Mouse (Mus musculus): ENCODE measurements around the gene Sgk1. TPM values are rescaled to one million over a fixed set of nuclear protein-coding genes. Genes with fewer than 3 reads are reported as not detected.

The Sgk1 gene
- polyA plus RNA-seq, 1 experiment from 2014 or later, result 30.9 TPM

DNA sequence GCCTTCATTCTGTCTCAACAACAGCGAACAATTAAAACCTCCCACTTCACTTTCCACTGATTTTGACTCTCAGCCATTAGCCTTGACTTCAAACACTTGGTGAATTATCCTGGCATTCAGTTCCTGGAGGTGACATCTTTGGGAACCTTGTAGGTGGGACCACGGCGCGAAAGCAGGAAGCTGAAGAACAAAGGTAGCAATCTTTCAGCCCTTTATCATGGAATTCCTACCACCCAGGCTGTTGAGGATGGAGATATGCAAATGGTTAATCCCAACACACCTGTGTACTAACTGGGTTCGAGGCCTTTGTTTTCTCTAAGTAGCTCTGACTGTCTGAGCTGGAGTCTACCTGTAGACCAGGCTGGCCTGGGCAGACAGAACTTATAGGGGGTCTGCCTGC is 106.5 kb downstream of the Sgk1 start:
- Histone ChIP-seq H3K4me2 (no peak overlapping the region), H3K36me3 (no peaks in the 10 kb centered on the region), H3K4me3 (no peak overlapping the region), H3K9ac (no peak overlapping the region), H3K9me3 (no peaks in the 10 kb centered on the region), H3K4me1 (replicated peaks) (peaks cover 25% of the 10 kb centered on the region), H3K27ac (replicated peaks) (no peak overlapping the region), H3K27me3 (peaks cover 20% of the 10 kb centered on the region)
- ATAC-seq (ENCODE audit: low read depth), result no peak
- WGBS, result 77% methylated on average over 5 of the region's 5 CpGs

DNA sequence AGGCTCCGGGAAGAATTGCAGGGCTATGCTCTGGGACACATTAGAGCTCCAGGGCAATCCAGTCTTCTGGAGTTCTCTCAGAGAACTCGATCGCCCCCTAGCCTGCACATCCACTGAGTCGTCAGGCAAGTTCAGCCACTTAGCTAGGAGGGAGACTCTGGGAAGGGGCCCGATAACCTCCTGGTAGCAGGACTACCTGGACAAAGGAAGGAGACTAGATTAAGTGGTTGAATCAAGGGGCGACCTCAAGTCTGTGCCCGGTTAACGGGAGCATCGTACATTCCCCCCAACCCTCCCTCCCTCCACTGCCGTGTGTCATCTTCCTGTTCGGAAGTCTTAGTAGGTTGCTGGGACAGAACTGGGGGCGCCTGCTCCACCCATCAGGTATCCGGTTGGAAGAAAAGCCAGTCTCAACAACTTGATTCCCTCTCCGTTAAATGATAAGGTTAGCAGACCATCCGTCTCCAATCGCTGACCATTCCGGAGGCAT is 109.4 kb downstream of the Sgk1 start:
- WGBS, result 26% methylated on average over 17 of the region's 17 CpGs
- Histone ChIP-seq H3K27ac (replicated peaks) (no peak overlapping the region), H3K9ac (no peak overlapping the region), H3K27me3 (peaks cover 20% of the 10 kb centered on the region), H3K4me2 (peak overlapping the region; percentile 97), H3K36me3 (peaks cover 5% of the 10 kb centered on the region), H3K4me1 (replicated peaks) (peaks cover 35% of the 10 kb centered on the region), H3K9me3 (no peaks in the 10 kb centered on the region), H3K4me3 (peak overlapping the region; percentile 13)
- ATAC-seq (ENCODE audit: low read depth), result no peak

DNA sequence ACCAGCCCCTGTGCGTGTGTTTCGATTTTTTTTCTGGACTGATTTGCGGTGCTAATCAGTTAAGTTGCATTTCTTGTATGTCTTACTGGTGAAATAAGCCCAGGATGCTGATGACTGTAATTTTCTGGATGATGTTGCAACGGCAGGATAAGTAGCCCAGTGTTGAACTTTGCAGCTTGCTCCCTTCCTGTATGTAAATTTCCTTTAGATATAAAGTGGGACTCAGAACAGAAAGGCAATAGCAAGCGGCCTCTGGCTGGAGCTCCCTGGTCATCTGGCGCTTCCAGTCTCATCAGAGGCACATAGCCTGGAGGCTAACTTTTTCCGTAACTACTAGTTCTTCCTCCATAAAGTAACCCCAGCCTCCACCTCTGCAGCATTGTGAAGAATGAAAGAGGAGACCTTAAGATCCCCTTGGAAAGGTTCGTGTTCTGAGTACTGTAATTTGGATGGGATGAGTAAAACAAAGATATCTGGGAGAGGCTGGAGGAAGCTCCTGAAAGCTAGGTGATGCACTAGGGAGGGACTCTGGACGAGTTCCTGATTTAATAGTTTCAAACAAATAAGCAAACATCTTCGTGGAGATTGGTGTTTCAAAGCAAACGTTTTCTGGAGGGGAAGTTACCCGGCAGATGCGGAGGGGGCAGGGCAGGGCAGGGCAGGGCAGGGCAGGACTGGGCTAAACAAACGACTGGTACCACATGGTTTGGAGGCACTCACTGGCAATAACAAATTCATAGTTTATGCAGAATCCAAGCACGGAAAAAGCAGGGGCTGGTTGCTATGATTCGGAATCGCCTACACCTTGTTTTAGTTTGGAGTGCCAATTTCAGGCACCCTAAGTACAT is 110.2 kb downstream of the Sgk1 start:
- H3K27me3 ChIP-seq, result peaks cover 20% of the 10 kb centered on the region
- H3K27ac ChIP-seq (replicated peaks), result no peak overlapping the region

DNA sequence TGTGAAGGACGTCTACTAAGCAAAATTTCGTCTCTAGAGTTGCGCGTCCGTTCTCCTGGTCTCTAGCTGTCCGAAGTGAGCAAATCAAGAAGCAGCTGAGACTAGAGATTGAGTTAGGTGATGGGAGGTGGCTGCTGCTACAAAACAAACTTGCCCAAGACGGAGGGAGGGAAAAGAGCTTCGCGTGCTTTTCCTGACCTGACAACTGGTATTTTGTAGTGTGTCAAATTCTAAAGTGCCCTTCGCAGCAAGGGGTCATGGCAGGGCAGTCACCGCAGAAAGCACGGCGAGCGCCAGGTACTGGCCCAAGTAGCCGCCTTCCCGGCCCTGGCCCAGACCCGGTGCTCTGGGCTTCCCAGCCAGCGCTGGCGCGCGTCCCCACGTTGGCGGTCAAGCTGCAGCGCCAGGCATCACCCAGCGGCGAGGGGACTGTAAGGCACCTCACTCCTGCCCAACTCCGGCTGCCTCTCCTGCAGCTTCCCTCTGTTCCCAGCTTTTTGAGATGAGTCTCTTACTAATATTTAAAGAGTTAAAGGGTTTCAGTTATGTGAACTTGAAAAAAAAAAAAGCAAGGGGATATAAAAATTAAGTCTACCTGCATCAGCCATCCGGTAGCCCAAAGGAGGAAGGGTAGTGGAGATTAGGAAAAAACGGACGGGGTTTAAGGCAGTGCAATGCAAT is 111.0 kb downstream of the Sgk1 start:
- peak overlapping the region; percentile 55 for H3K9ac ChIP-seq
- peaks cover 21% of the 10 kb centered on the region for H3K36me3 ChIP-seq
- H3K9me3 ChIP-seq, result no peaks in the 10 kb centered on the region
- peaks cover 35% of the 10 kb centered on the region for H3K4me1 ChIP-seq (replicated peaks)
- peak overlapping the region; percentile 72 for H3K4me3 ChIP-seq
- no peak overlapping the region for H3K27ac ChIP-seq (replicated peaks)
- WGBS, result 2% methylated on average over 30 of the region's 30 CpGs
- ATAC-seq (ENCODE audit: low read depth), result 0 out of 2 replicates have a peak, but pooled peaks have one; percentile 29
- H3K27me3 ChIP-seq, result peaks cover 20% of the 10 kb centered on the region
- peak overlapping the region; percentile 97 for H3K4me2 ChIP-seq

More for the DNA sequence above, 110.2 kb downstream of the Sgk1 start:
- no peak for ATAC-seq (ENCODE audit: low read depth)
- WGBS, result 18% methylated on average over 17 of the region's 17 CpGs
- peaks cover 35% of the 10 kb centered on the region for H3K4me1 ChIP-seq (replicated peaks)
- H3K9me3 ChIP-seq, result no peaks in the 10 kb centered on the region
- peak overlapping the region; percentile 97 for H3K4me2 ChIP-seq
- H3K9ac ChIP-seq, result no peak overlapping the region
- H3K4me3 ChIP-seq, result peak overlapping the region; percentile 72
- peaks cover 13% of the 10 kb centered on the region for H3K36me3 ChIP-seq

DNA sequence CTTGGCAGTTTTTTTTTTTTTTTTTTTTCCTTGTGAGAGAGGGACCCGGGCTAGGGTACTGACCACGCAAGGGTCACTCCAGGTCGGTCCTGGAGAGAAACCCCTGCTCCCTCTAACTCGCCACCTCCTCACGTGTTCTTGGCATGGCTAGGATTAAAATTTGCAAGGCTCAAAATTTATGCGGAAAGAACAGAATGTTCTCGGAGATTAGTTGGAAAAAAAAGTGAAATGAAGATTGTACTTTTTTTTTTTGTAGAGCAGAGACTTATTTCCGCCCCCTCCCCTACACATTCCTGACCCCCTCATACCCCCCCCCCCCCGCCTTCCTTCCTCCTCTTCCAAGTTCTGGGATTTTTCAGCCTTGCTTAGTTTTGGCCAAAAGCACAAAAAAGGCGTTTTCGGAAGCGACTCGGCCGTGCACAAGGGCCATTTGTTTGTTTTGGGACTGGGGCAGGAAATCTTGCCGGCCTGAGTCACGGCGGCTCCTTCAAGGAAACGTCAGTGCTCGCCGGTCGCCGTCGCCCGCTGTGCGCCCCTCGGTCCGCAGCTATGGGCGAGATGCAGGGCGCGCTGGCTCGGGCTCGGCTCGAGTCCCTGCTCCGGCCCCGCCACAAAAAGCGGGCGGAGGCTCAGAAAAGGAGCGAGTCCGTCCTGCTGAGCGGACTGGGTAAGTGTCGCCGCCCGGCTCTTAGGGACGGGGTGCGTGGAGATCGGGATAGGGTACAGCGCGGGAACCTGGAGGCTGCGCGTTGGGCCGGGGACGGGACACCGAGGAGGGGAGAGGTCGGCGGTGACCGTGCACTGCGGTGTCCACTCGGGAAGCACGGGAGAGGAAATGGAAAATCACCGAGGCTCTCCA is 111.8 kb downstream of the Sgk1 start:
- Histone ChIP-seq H3K27me3 (peaks cover 20% of the 10 kb centered on the region), H3K9ac (peak overlapping the region; percentile 83), H3K4me3 (peak overlapping the region; percentile 72), H3K36me3 (peaks cover 28% of the 10 kb centered on the region), H3K4me2 (peak overlapping the region; percentile 97), H3K9me3 (no peaks in the 10 kb centered on the region), H3K4me1 (replicated peaks) (peaks cover 35% of the 10 kb centered on the region), H3K27ac (replicated peaks) (peak overlapping the region; percentile 81)
- WGBS, result under 1% methylated on average over 56 of the region's 60 CpGs
- ATAC-seq (ENCODE audit: low read depth), result peak; percentile 79

GRCm38 (mm10) chr10:21994431-21994914 is 112.5 kb downstream of the Sgk1 start:
- peak overlapping the region; percentile 83 for H3K9ac ChIP-seq
- WGBS, result under 1% methylated on average over 40 of the region's 40 CpGs
- peaks cover 34% of the 10 kb centered on the region for H3K36me3 ChIP-seq
- no peaks in the 10 kb centered on the region for H3K9me3 ChIP-seq
- peaks cover 35% of the 10 kb centered on the region for H3K4me1 ChIP-seq (replicated peaks)
- peak overlapping the region; percentile 81 for H3K27ac ChIP-seq (replicated peaks)
- peak overlapping the region; percentile 72 for H3K4me3 ChIP-seq
- peak overlapping the region; percentile 97 for H3K4me2 ChIP-seq
- ATAC-seq (ENCODE audit: low read depth), result peak; percentile 97
- peaks cover 20% of the 10 kb centered on the region for H3K27me3 ChIP-seq

GRCm38 (mm10) chr10:21995221-21995620 is 113.2 kb downstream of the Sgk1 start:
- Histone ChIP-seq H3K4me2 (peak overlapping the region; percentile 97), H3K27ac (replicated peaks) (no peak overlapping the region), H3K9ac (peak overlapping the region; percentile 83), H3K36me3 (peaks cover 34% of the 10 kb centered on the region), H3K4me1 (replicated peaks) (peaks cover 35% of the 10 kb centered on the region), H3K9me3 (no peaks in the 10 kb centered on the region), H3K27me3 (peaks cover 20% of the 10 kb centered on the region), H3K4me3 (peak overlapping the region; percentile 72)
- 13% methylated on average over 12 of the region's 12 CpGs for WGBS
- no peak for ATAC-seq (ENCODE audit: low read depth)

- H3K4me1 ChIP-seq (replicated peaks), result peaks cover 35% of the 10 kb centered on the region
- peak overlapping the region; percentile 72 for H3K4me3 ChIP-seq
- H3K36me3 ChIP-seq, result peaks cover 34% of the 10 kb centered on the region
- peaks cover 20% of the 10 kb centered on the region for H3K27me3 ChIP-seq
- no peak overlapping the region for H3K9ac ChIP-seq
- WGBS, result 67% methylated on average over 11 of the region's 11 CpGs
- no peak overlapping the region for H3K27ac ChIP-seq (replicated peaks)
- peak overlapping the region; percentile 97 for H3K4me2 ChIP-seq
- H3K9me3 ChIP-seq, result no peaks in the 10 kb centered on the region
- no peak for ATAC-seq (ENCODE audit: low read depth)
These were observed 113.8 kb downstream of the Sgk1 start for GRCm38 (mm10) chr10:21995661-21996308.

- Histone ChIP-seq H3K9me3 (no peaks in the 10 kb centered on the region), H3K36me3 (peaks cover 34% of the 10 kb centered on the region), H3K4me2 (peak overlapping the region; percentile 97), H3K4me3 (no peak overlapping the region), H3K27me3 (peaks cover 12% of the 10 kb centered on the region), H3K9ac (no peak overlapping the region), H3K4me1 (replicated peaks) (peaks cover 27% of the 10 kb centered on the region), H3K27ac (replicated peaks) (no peak overlapping the region)
- no peak for ATAC-seq (ENCODE audit: low read depth)
- 92% methylated on average over 14 of the region's 14 CpGs for WGBS
These were observed 114.9 kb downstream of the Sgk1 start for GRCm38 (mm10) chr10:21996660-21997447.

- Histone ChIP-seq H3K36me3 (peaks cover 34% of the 10 kb centered on the region), H3K4me1 (replicated peaks) (peaks cover 19% of the 10 kb centered on the region), H3K4me3 (no peak overlapping the region), H3K27me3 (peaks cover 4% of the 10 kb centered on the region), H3K9ac (no peak overlapping the region), H3K27ac (replicated peaks) (no peak overlapping the region), H3K4me2 (no peak overlapping the region), H3K9me3 (no peaks in the 10 kb centered on the region)
- 88% methylated on average over 12 of the region's 12 CpGs for WGBS
- ATAC-seq (ENCODE audit: low read depth), result no peak
These were observed 115.7 kb downstream of the Sgk1 start for GRCm38 (mm10) chr10:21997550-21998204.

Data from neural tube, embryonic 13.5 days (tissue).